Mouse (Mus musculus) myocyte (in vitro differentiated cells): ENCODE measurements around the gene Syn2. TPM values are rescaled to one million over a fixed set of nuclear protein-coding genes. Genes with fewer than 3 reads are reported as not detected.

ENCODE experiments used
- H3K27me3 ChIP-seq: one replicate; pipeline ENCODE4 v1.6.1; 2011; ENCODE audit not compliant: control insufficient read depth, insufficient read depth, insufficient read length
- H3K36me3 ChIP-seq: one replicate; pipeline ENCODE4 v1.6.1; 2011; ENCODE audit not compliant: control insufficient read depth, insufficient read depth
- H3K4me2 ChIP-seq: one replicate; pipeline ENCODE4 v1.6.1; 2011; ENCODE audit warnings: low read depth, control low read depth
- H3K4me3 ChIP-seq: one replicate; pipeline ENCODE4 v1.5.1; 2011; ENCODE audit warnings: mild to moderate bottlenecking, control low read depth, moderate library complexity
- H3K79me2 ChIP-seq: one replicate; pipeline ENCODE4 v1.6.1; 2011; ENCODE audit not compliant: control insufficient read depth, insufficient read depth
- H3ac ChIP-seq: one replicate; pipeline ENCODE4 v1.6.1; 2011; ENCODE audit not compliant: control insufficient read depth, insufficient read length
- CEBPB ChIP-seq: IDR thresholded peaks from 2 replicates; pipeline ENCODE4 v1.6.1; 2011; ENCODE audit warnings: mild to moderate bottlenecking, moderate library complexity; ENCODE audit not compliant: poor library complexity, insufficient read depth, severe bottlenecking
- E2F4 ChIP-seq: IDR thresholded peaks from one replicate; pipeline ENCODE4 v1.6.1; 2011; ENCODE audit warnings: mild to moderate bottlenecking, control low read depth, moderate library complexity; ENCODE audit not compliant: insufficient read depth
- MAX ChIP-seq: IDR thresholded peaks from one replicate; pipeline ENCODE4 v1.6.1; 2011; ENCODE audit warnings: low read depth, mild to moderate bottlenecking, control low read depth
- MYOD1 ChIP-seq, 3 experiments: IDR thresholded peaks; one replicate each; pipeline ENCODE4 v1.6.1; 2011; ENCODE audit warnings: control low read depth in 2 of 3, low read depth in 2 of 3, mild to moderate bottlenecking in 2 of 3, moderate library complexity in 1 of 3; ENCODE audit not compliant: insufficient read length in 2 of 3, control insufficient read depth in 1 of 3
- MYOG ChIP-seq, 3 experiments: IDR thresholded peaks; one replicate each; pipeline ENCODE4 v1.6.1; 2011; ENCODE audit warnings: control low read depth in 2 of 3, low read depth in 2 of 3, mild to moderate bottlenecking in 2 of 3; ENCODE audit not compliant: insufficient read length in 2 of 3, control insufficient read depth in 1 of 3, insufficient read depth in 1 of 3
- POLR2A ChIP-seq: IDR thresholded peaks from one replicate; pipeline ENCODE4 v1.6.1; 2011; ENCODE audit warnings: low read depth, mild to moderate bottlenecking, control low read depth, moderate library complexity; ENCODE audit not compliant: insufficient read length
- POLR2AphosphoS2 ChIP-seq: IDR thresholded peaks from one replicate; pipeline ENCODE4 v1.6.1; 2011; ENCODE audit warnings: low read depth, control low read depth; ENCODE audit not compliant: insufficient read length
- REST ChIP-seq: IDR thresholded peaks from one replicate; pipeline ENCODE4 v1.6.1; 2011; ENCODE audit warnings: mild to moderate bottlenecking, control low read depth, moderate library complexity; ENCODE audit not compliant: insufficient read depth, insufficient read length
- SRF ChIP-seq: IDR thresholded peaks from one replicate; pipeline ENCODE4 v1.6.1; 2011; ENCODE audit warnings: low read depth; ENCODE audit not compliant: control insufficient read depth, insufficient read length
- TCF12 ChIP-seq: IDR thresholded peaks from one replicate; pipeline ENCODE4 v1.6.1; 2011; ENCODE audit warnings: mild to moderate bottlenecking, control low read depth; ENCODE audit not compliant: poor library complexity, insufficient read depth, severe bottlenecking
- TCF3 ChIP-seq: IDR thresholded peaks from one replicate; pipeline ENCODE4 v1.6.1; 2011; ENCODE audit warnings: low read depth, control low read depth; ENCODE audit not compliant: insufficient read length
- USF1 ChIP-seq: IDR thresholded peaks from one replicate; pipeline ENCODE4 v1.6.1; 2011; ENCODE audit warnings: low read depth, mild to moderate bottlenecking, control low read depth, moderate library complexity
- polyA plus RNA-seq: library from polyadenylated mRNA; unstranded; fragments of >200 nt; fragmentation: generic; extraction: Trizol; gene quantifications from one replicate; pipeline ENCODE4 v1.2.1, GENCODE M21; 2012; ENCODE audit warnings: missing spikeins

Syn2 gene
- polyA plus RNA-seq, 1 experiment, result 0.30 TPM

GRCm38 (mm10) chr6:115200753-115201152 lies 66.1 kb downstream of the Syn2 start:
- no peak overlapping the region for H3ac ChIP-seq
- TF ChIP-seq POLR2A (no peak), TCF3 (no peak), TCF12 (no peak), MAX (no peak), SRF (no peak), E2F4 (no peak), CEBPB (no peak), REST (no peak), USF1 (no peak), MYOD1 (IDR thresholded peaks at IDR 0.05; ENCODE audit: control insufficient read depth in 1 of 3, insufficient read length in 2 of 3, low read depth in 2 of 3) (no peak), MYOG (IDR thresholded peaks at IDR 0.05; ENCODE audit: control insufficient read depth in 1 of 3, insufficient read depth in 1 of 3, insufficient read length in 2 of 3, low read depth in 2 of 3) (no peak)
- H3K4me3 ChIP-seq, result no peak overlapping the region
- H3K79me2 ChIP-seq, result no peaks in the 10 kb centered on the region
- H3K4me2 ChIP-seq, result no peak overlapping the region
- H3K27me3 ChIP-seq, result no peaks in the 10 kb centered on the region
- no peaks in the 10 kb centered on the region for H3K36me3 ChIP-seq

GRCm38 (mm10) chr6:115203029-115203428 lies 68.3 kb downstream of the Syn2 start:
- Histone ChIP-seq H3K79me2 (no peaks in the 10 kb centered on the region), H3K36me3 (no peaks in the 10 kb centered on the region), H3K27me3 (no peaks in the 10 kb centered on the region), H3ac (no peak overlapping the region), H3K4me2 (no peak overlapping the region), H3K4me3 (no peak overlapping the region)
- TF ChIP-seq CEBPB (no peak), MYOG (IDR thresholded peaks at IDR 0.05; ENCODE audit: control insufficient read depth in 1 of 3, insufficient read depth in 1 of 3, insufficient read length in 2 of 3, low read depth in 2 of 3) (no peak), TCF12 (no peak), USF1 (no peak), MAX (no peak), REST (no peak), E2F4 (no peak), MYOD1 (IDR thresholded peaks at IDR 0.05; ENCODE audit: control insufficient read depth in 1 of 3, insufficient read length in 2 of 3, low read depth in 2 of 3) (no peak), POLR2A (no peak), SRF (no peak), POLR2AphosphoS2 (no peak), TCF3 (no peak)

GRCm38 (mm10) chr6:115210187-115210586 lies 75.5 kb downstream of the Syn2 start:
- Histone ChIP-seq H3K4me2 (no peak overlapping the region), H3K79me2 (no peaks in the 10 kb centered on the region), H3K4me3 (no peak overlapping the region), H3K27me3 (no peaks in the 10 kb centered on the region), H3ac (no peak overlapping the region), H3K36me3 (no peaks in the 10 kb centered on the region)
- TF ChIP-seq E2F4 (no peak), CEBPB (no peak), REST (no peak), POLR2A (no peak), MYOG (IDR thresholded peaks at IDR 0.05; ENCODE audit: control insufficient read depth in 1 of 3, insufficient read depth in 1 of 3, insufficient read length in 2 of 3, low read depth in 2 of 3) (no peak), MYOD1 (IDR thresholded peaks at IDR 0.05; ENCODE audit: control insufficient read depth in 1 of 3, insufficient read length in 2 of 3, low read depth in 2 of 3) (no peak), MAX (no peak), SRF (no peak), POLR2AphosphoS2 (no peak), TCF3 (no peak), TCF12 (no peak), USF1 (no peak)

- Histone ChIP-seq H3K27me3 (no peaks in the 10 kb centered on the region), H3K36me3 (no peaks in the 10 kb centered on the region), H3K79me2 (no peaks in the 10 kb centered on the region), H3ac (no peak overlapping the region), H3K4me3 (no peak overlapping the region), H3K4me2 (no peak overlapping the region)
- no peak for TF ChIP-seq MYOD1 (IDR thresholded peaks at IDR 0.05; ENCODE audit: control insufficient read depth in 1 of 3, insufficient read length in 2 of 3, low read depth in 2 of 3)
- TF ChIP-seq USF1, result no peak
- TF ChIP-seq TCF3, result no peak
- no peak for TF ChIP-seq CEBPB
- no peak for TF ChIP-seq POLR2AphosphoS2
- no peak for TF ChIP-seq E2F4
- TF ChIP-seq REST, result no peak
- TF ChIP-seq SRF, result no peak
- TF ChIP-seq MYOG (IDR thresholded peaks at IDR 0.05; ENCODE audit: control insufficient read depth in 1 of 3, insufficient read depth in 1 of 3, insufficient read length in 2 of 3, low read depth in 2 of 3), result no peak
These were observed 76.1 kb downstream of the Syn2 start for GRCm38 (mm10) chr6:115210820-115211219.

GRCm38 (mm10) chr6:115212132-115212903 lies 77.6 kb downstream of the Syn2 start:
- no peak overlapping the region for H3ac ChIP-seq
- no peak overlapping the region for H3K4me3 ChIP-seq
- H3K36me3 ChIP-seq, result no peaks in the 10 kb centered on the region
- TF ChIP-seq POLR2A (no peak), MYOG (IDR thresholded peaks at IDR 0.05; ENCODE audit: control insufficient read depth in 1 of 3, insufficient read depth in 1 of 3, insufficient read length in 2 of 3, low read depth in 2 of 3) (no peak), TCF12 (no peak), POLR2AphosphoS2 (no peak), TCF3 (no peak)
- H3K79me2 ChIP-seq, result no peaks in the 10 kb centered on the region
- H3K4me2 ChIP-seq, result no peak overlapping the region
- H3K27me3 ChIP-seq, result no peaks in the 10 kb centered on the region
